Mouse (Mus musculus): ENCODE results near the gene Auh.

- no peak for TF ChIP-seq POLR2A (IDR thresholded peaks at IDR 0.05; ENCODE audit: borderline replicate concordance, extremely low read depth, insufficient read depth, insufficient read length, poor library complexity, severe bottlenecking)
- no peak for TF ChIP-seq CTCF (IDR thresholded peaks at IDR 0.05; ENCODE audit: borderline replicate concordance, extremely low read depth, insufficient read depth, insufficient read length)
These were observed 82.0 kb downstream of the Auh start for GRCm38 (mm10) chr13:52847481-52847880.

All from brain, embryonic 14.5 days (tissue).